Mouse (Mus musculus) ovary, adult 2 months (tissue): Measurements from ENCODE around the gene Olfr745. TPM values are rescaled to one million over a fixed set of nuclear protein-coding genes. Genes with fewer than 3 reads are reported as not detected.

ENCODE experiments used
- polyA plus RNA-seq: library from polyadenylated mRNA; depleted of rRNA; stranded (reverse); fragments of >200 nt; gene quantifications from 2 replicates; pipeline ENCODE4 v1.2.3, GENCODE M21; 2012; rRNA removed

Olfr745 gene
- not detected in 2 replicates for polyA plus RNA-seq

GRCm38 (mm10) chr14:50639088-50639487 lies at the start of gene Olfr745:
Gene Olfr745, plus strand, starts transcription at chr14:50639388.

GRCm38 (mm10) chr14:50614579-50614978 lies 24.6 kb upstream of the Olfr745 start, which contains the start of gene Olfr744:
Gene Olfr744, plus strand, starts transcription at chr14:50614879.

GRCm38 (mm10) chr14:50646783-50647182 lies 7.6 kb downstream of the Olfr745 start, which contains the start of gene Olfr746:
Gene Olfr746, plus strand, starts transcription at chr14:50647083.

GRCm38 (mm10) chr14:50693106-50693505 lies 53.9 kb downstream of the Olfr745 start, which contains the start of gene Olfr747:
Gene Olfr747, minus strand, starts transcription at chr14:50693206.

Other genes starting within 250 kb of the Olfr745 start
- gene Olfr738, start 231.8 kb upstream of the Olfr745 start, polyA plus RNA-seq: not detected in 2 replicates
- not detected in 2 replicates for gene Olfr739, start 220.8 kb upstream of the Olfr745 start, polyA plus RNA-seq
- not detected in 2 replicates for gene Olfr740, start 193.8 kb upstream of the Olfr745 start, polyA plus RNA-seq
- gene Olfr741, start 166.7 kb upstream of the Olfr745 start, polyA plus RNA-seq: not detected in 2 replicates
- not detected in 2 replicates for gene Olfr742, start 135.8 kb upstream of the Olfr745 start, polyA plus RNA-seq
- gene Olfr743, start 117.5 kb upstream of the Olfr745 start, polyA plus RNA-seq: not detected in 2 replicates
- not detected in 2 replicates for gene Olfr744, start 24.5 kb upstream of the Olfr745 start, polyA plus RNA-seq
- gene Olfr746, start 7.7 kb downstream of the Olfr745 start, polyA plus RNA-seq: not detected in 2 replicates
- gene Olfr747, start 53.8 kb downstream of the Olfr745 start, polyA plus RNA-seq: not detected in 2 replicates
- gene Olfr748, start 68.0 kb downstream of the Olfr745 start, polyA plus RNA-seq: not detected in 2 replicates
- not detected in 2 replicates for gene Olfr749, start 105.7 kb downstream of the Olfr745 start, polyA plus RNA-seq
- gene Ttc5, start 146.1 kb downstream of the Olfr745 start, polyA plus RNA-seq: 34.1 and 35.8 TPM in 2 replicates
- gene Ccnb1ip1, start 168.3 kb downstream of the Olfr745 start, polyA plus RNA-seq: 0.12 TPM in 1 of 2 replicates, not detected in the other
- 9.4 and 12.8 TPM in 2 replicates for gene Parp2, start 168.5 kb downstream of the Olfr745 start, polyA plus RNA-seq
- 31.4 and 33.2 TPM in 2 replicates for gene Tep1, start 231.2 kb downstream of the Olfr745 start, polyA plus RNA-seq